Mouse (Mus musculus) spleen, adult 18-20 months (tissue): ENCODE measurements around the gene Resp18.

Experiments
- DNase-seq, 2 experiments: peaks; one replicate each; pipeline ENCODE4 v3.0.0; 2022; ENCODE audit warnings: mixed read lengths in 2 of 2

Resp18 gene

GRCm38 (mm10) chr1:75264091-75264880 is 13.9 kb downstream of the Resp18 start, which contains the start of gene Ptprn:
Gene Ptprn, minus strand, starts transcription at chr1:75264502.
- no peak for DNase-seq

- peak in 1 of 2 experiments; percentile 33 for DNase-seq
These were observed 15.0 kb downstream of the Resp18 start for GRCm38 (mm10) chr1:75262969-75263951.

DNA sequence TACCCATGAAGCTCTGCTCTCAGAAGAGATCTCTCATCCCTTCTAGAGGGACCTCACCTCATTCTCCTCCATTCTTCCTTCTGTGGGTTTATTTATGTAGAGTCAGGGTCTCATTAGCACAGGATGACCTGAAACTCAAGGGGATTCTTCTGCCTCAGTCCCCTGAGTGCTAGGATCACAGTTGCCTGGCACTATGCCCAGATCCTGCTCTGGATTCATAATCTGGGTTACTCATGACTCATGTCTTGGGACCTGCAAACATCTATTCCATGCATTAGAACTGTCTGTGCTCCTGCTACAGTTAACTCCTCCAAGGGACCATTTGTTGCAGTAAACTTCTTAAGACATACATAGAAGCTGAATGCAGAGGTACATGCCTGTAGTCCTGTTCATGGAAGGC is 16.9 kb downstream of the Resp18 start:
- DNase-seq = no peak

- DNase-seq = no peak
These were observed 22.6 kb downstream of the Resp18 start for GRCm38 (mm10) chr1:75255516-75256046.

DNA sequence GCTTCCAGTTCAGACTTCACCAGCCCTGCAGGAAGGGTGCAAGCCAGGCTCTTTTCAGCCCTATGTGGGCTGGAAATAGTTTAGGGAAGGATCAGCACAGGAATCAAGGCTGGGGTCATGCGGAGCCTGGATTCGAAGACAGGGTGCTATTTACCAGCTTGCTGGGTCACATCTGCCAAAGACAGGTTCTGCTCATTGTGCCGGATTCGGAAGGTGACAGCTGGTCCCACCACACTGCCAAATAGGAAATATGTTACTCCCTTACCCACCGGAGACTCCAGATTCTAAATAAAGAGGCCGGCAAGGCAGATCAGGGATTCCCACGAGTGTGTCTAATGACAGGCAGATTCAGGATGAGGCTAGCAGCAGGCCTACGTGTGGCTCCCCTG is 23.6 kb downstream of the Resp18 start:
- DNase-seq = no peak

- DNase-seq = peak; percentile 66 to 88
These were observed 24.2 kb downstream of the Resp18 start for GRCm38 (mm10) chr1:75253849-75254624.

GRCm38 (mm10) chr1:75253029-75253428 is 25.2 kb downstream of the Resp18 start:
- no peak for DNase-seq

DNA sequence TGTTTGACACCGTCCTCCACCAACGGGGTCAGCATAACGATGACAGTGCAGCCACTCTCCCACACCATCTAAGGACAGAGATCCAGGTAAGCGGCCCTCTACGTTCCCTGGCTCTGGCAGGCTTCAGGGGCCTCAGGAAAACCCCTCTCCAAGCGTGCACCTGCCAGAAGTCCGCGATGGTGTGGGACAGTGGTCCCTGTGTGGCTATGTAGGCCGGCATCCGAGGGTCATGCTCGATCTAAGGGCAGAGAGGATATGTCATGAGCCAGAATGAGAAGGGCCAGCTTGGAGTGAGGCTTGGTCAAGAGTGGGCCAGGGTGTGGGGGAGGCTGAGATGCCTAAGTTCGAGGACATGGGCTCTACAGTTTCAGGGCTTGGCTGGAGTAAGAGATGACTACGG is 25.9 kb downstream of the Resp18 start:
- DNase-seq = no peak

DNA sequence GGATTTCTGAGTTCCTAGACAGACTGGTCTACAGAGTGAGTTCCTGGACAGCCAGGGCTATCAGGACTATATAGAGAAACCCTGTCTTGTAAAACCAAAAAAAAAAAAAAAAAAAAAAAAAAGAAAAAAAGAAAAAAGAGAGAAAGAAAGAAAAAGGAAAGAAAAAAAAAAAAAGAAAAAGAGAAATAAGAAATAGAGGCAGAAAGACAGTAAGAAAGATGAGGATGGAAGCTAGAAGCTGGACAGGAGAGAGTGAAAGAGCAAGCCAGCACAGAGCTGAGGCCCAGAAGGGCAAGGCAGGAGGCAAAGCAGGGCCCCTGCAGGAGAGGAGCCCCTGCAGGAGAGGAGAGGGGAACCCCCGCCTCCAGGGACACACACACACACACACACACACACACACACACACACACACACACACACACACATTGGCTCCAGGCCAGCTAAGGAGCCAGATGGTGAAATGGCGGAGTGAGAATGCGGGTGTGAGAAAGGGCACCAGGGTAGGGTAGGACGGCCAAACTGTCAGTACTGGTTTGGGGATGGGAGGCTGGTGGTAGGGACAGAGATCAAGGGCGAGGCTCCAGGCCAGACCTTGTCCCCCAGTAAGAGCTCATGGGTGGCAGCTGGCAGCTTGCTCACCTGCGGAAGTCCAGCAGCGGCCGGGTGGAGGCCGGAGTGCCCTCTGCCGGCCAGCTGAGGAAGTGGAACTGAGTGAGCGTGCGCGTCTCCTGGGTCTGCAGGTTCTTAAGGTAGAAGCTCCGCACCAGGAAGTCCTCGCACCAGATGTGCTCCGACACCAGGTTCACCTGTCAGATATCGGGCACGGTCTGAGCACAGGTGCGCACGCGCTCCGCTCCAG is 26.9 kb downstream of the Resp18 start:
- DNase-seq = peak; percentile 84 to 86

- no peak for DNase-seq
These were observed 27.7 kb downstream of the Resp18 start for GRCm38 (mm10) chr1:75250498-75250897.

- no peak for DNase-seq
These were observed 30.0 kb downstream of the Resp18 start for GRCm38 (mm10) chr1:75248041-75248772.

DNA sequence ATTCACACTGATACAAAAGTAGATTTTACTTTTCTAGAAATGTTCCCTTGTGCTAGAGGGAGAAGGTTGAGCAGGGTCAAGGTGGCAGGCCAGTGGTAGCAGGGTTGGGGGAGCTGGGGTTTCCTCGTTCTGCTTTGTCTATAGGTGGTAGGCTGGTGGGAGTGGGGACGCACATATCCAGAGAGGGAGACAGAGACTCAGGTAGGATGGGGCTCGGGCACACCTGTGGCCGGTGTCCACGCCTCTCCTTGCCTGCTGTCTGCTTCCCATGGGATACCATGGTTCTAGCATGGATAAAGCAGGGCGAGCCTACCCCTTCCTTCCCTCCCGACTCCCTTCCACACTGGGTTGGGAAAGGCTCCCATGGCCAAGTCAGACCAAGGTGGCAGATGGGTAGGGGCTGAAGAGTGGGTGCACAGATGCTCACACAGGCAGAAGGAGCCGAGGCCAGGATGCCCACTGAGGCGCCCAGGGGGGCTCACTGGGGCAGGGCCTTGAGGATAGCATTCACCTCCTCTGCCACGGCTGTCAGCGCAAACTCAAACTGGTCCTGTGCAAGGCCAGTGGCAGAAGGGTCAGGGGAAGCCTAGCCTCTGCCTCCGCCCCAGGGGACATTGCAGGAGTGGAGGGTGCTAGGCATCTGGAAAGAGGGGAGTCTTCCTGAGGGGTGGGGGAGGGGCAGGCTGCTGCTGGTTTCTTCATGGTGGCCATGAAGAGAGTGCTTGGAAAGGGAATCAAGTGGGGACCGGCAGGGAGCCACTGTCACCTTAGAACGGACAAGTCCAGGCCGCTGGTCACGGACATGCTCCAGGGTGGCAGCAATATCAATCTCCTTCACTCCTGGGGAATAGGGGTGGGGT is 30.9 kb downstream of the Resp18 start:
- no peak for DNase-seq

- no peak for DNase-seq
These were observed 33.4 kb downstream of the Resp18 start for GRCm38 (mm10) chr1:75244836-75245235.

- no peak for DNase-seq
These were observed 33.9 kb downstream of the Resp18 start for GRCm38 (mm10) chr1:75244175-75244826.

GRCm38 (mm10) chr1:75243411-75243810 is 34.8 kb downstream of the Resp18 start:
- no peak for DNase-seq

DNA sequence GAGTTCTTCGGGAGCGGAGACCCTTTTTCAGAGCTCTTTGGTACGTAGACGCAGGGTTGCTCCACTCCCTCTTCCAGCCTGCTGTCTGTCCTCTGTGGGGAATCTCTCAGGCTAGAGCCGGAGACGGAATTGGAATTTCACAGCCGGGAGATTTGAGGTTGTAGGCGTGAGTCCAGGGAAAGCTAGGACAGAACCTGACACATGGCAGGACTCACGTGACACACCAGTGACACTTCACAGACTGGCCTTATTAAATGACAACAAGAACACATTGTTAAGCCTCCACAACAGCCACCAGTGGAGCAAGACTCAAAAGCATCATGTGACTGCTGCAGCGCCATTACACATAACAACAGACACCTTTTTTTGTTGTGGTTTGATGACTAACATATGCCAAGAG is 38.6 kb downstream of the Resp18 start:
- no peak for DNase-seq

DNA sequence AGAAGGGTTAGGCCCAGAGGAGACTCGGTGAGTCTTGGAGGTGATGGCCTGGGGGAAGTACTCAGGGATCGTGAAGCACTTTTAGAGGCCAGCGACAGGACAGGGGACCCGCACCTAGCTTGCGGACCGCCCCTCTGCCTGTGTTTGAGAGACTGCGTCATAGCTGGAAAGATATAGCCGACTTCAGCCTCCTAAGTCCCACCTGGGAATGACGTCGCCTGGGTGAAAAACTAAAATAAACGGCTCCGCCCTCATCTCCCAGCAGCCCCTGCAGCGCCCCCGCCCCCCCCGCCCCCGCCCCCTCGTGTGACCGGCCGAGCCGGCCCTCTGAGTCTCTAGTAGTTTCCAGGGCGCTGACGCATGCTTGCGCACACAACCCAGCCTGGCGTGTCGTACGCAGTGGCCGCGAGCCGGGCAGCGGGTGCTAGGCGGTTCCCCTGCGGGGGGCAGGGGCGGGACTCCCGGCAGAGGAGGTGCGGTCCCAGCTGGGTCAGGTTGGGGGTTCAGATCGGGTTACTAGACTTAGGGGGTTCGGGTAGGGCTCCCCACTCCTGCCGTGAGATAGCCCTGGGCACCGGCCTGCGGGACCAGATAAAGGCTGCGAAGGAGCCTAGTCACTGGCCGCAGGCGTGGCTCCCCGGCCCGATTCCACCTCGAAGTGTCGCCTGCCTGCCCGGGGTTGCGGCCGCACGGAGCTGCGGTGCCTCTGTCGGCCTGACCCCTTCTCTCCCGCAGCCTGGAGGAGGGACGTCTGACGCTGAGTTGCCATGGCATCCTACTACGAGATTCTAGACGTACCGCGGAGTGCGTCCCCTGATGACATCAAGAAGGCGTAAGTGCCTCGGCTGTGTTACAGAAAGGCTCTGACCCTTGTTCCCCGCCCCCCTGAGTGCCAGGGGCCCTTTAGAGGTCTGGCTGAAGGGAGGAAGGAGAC is 41.8 kb downstream of the Resp18 start, which contains the start of gene Dnajb2:
Gene Dnajb2, plus strand, starts transcription at position 290 of the 934 bp plus-strand sequence.
- DNase-seq = peak; percentile 80 to 85

DNA sequence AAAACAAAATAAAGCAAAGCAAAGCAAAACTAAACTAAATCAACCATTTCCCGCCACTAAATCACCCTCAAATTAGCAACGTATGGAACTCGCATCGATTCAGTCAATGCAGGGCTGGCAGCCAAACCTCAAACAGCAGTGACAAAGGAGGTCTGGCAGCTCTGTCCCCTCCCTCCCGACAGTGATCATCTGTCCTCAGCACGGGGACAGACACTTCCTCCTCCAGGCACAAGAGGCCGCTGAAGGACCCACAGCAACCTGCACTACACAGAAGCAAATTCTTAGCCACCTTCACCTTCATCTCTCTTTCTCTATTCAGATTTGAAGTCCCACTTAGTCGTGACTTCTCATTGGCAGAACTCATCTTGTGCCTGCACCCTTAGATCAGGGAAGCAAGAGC is 43.6 kb downstream of the Resp18 start:
- peak; percentile 63 to 66 for DNase-seq
